Mouse (Mus musculus) macrophage (primary cell): ENCODE results near the gene Fam163b. TPM values are rescaled to one million over a fixed set of nuclear protein-coding genes. Genes with fewer than 3 reads are reported as not detected.

ENCODE experiments used
- H3K27ac ChIP-seq: fragments of 350-480 bp; formaldehyde crosslinking; 2 replicates; pipeline ENCODE4 v1.9.0; 2021
- H3K36me3 ChIP-seq: fragments of 350-480 bp; formaldehyde crosslinking; 2 replicates; pipeline ENCODE4 v1.9.0; 2021; ENCODE audit errors: inconsistent target
- H3K4me3 ChIP-seq: fragments of 350-480 bp; formaldehyde crosslinking; 2 replicates; pipeline ENCODE4 v1.9.0; 2021; ENCODE audit errors: inconsistent target
- H3K79me2 ChIP-seq: fragments of 350-480 bp; formaldehyde crosslinking; 2 replicates; pipeline ENCODE4 v1.9.0; 2021; ENCODE audit errors: inconsistent target
- WGBS: methylation state at CpG from one replicate; pipeline ENCODE4 v1.1.7; 2026; ENCODE audit warnings: inconsistent platforms; ENCODE audit not compliant: missing documents; 5-methylcytosine and 5-hydroxymethylcytosine counted together
- polyA plus RNA-seq: library from polyadenylated mRNA; stranded (reverse); fragments of 250-400 nt; gene quantifications from 3 replicates; pipeline ENCODE4 v1.2.4, GENCODE M21; 2018; ENCODE audit warnings: inconsistent platforms

Gene Fam163b
- polyA plus RNA-seq, 1 experiment from 2014 or later = not detected

GRCm38 (mm10) chr2:27120241-27120641 lies 22.1 kb downstream of the Fam163b start:
- 57% methylated on average over 8 of the region's 8 CpGs for WGBS

DNA sequence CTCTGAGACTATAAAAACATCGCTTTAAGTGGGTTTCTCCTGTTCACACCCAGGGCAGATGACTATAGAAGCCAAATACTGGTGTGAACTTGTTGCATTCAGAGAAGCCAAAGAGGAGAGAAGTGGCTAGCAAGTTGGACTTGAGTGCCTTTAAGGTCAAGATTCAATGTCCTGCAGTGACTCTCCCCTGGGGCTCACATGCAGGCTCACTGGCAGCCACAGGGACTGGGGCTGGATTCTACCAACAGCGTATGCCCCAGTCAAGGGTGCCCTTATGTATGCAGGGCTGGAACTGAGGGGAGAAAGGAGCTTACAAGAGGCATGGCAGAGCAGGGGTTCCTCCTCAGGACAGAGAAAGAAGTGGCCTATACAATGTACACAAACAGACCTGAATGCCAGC lies 22.5 kb downstream of the Fam163b start:
- Histone ChIP-seq H3K4me3 (no peak overlapping the region), H3K27ac (no peak overlapping the region), H3K36me3 (no peaks in the 10 kb centered on the region), H3K79me2 (no peaks in the 10 kb centered on the region)
- WGBS = 82% methylated on average over 2 of the region's 2 CpGs

More at GRCm38 (mm10) chr2:27120241-27120641, 22.1 kb downstream of the Fam163b start:
- H3K27ac ChIP-seq = no peak overlapping the region
- no peak overlapping the region for H3K4me3 ChIP-seq
- no peaks in the 10 kb centered on the region for H3K79me2 ChIP-seq
- no peaks in the 10 kb centered on the region for H3K36me3 ChIP-seq

GRCm38 (mm10) chr2:27118452-27118851 lies 23.8 kb downstream of the Fam163b start:
- H3K36me3 ChIP-seq = no peaks in the 10 kb centered on the region
- no peaks in the 10 kb centered on the region for H3K79me2 ChIP-seq
- WGBS = 86% methylated on average over 4 of the region's 4 CpGs
- no peak overlapping the region for H3K27ac ChIP-seq
- no peak overlapping the region for H3K4me3 ChIP-seq

- 93% methylated on average over 5 of the region's 10 CpGs for WGBS
- no peaks in the 10 kb centered on the region for H3K36me3 ChIP-seq
- no peaks in the 10 kb centered on the region for H3K79me2 ChIP-seq
- H3K27ac ChIP-seq = no peak overlapping the region
- H3K4me3 ChIP-seq = no peak overlapping the region
These were observed 28.1 kb downstream of the Fam163b start for GRCm38 (mm10) chr2:27114169-27114568.

- Histone ChIP-seq H3K27ac (no peak overlapping the region), H3K79me2 (no peaks in the 10 kb centered on the region), H3K4me3 (no peak overlapping the region), H3K36me3 (no peaks in the 10 kb centered on the region)
- WGBS = 94% methylated on average over 20 of the region's 20 CpGs
These were observed 29.7 kb downstream of the Fam163b start for GRCm38 (mm10) chr2:27112585-27112984.

- Histone ChIP-seq H3K36me3 (no peaks in the 10 kb centered on the region), H3K79me2 (no peaks in the 10 kb centered on the region), H3K27ac (no peak overlapping the region), H3K4me3 (no peak overlapping the region)
- 93% methylated on average over 4 of the region's 5 CpGs for WGBS
These were observed 33.2 kb downstream of the Fam163b start for GRCm38 (mm10) chr2:27109052-27109451.

DNA sequence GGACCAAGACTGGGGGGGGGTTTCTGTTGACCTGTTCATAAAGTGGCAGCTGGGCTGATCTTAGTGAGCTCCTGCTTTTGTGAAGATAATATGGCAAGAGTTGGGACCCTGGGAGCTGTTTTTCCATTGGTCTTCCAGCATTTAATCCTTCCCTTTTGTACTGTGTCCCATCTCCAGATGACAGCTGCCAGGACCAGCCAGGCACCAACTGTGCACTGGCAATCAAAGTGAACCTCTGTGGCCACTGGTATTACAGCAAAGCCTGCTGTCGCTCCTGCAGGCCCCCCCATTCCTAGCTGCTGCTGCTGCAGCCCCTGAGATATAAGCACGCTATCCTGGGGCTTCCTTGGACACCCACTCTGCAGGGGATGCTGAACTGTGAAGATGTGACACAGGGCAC lies 34.1 kb downstream of the Fam163b start:
- Histone ChIP-seq H3K79me2 (no peaks in the 10 kb centered on the region), H3K4me3 (no peak overlapping the region), H3K36me3 (no peaks in the 10 kb centered on the region), H3K27ac (no peak overlapping the region)
- WGBS = 82% methylated on average over 2 of the region's 2 CpGs

DNA sequence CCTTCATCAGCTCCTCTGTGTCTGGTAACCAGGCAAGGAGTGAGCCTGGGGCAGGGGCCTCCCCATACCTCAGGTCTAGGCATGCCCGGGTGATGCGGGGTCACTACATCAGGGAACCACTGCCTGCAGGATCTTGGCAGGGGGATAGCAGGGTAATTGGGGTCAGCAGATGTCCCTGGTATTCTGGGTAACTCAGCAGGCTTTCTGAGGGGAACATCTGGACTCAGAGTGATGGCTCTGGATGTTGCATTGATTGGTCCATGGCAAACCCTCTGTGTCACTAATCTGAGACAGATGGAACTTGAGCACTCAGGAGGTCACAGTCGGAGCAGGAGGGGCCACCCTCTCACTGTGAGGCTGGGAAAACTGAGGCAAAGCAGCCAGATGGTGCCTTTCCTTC lies 35.5 kb downstream of the Fam163b start:
- H3K79me2 ChIP-seq = no peaks in the 10 kb centered on the region
- no peak overlapping the region for H3K4me3 ChIP-seq
- H3K36me3 ChIP-seq = no peaks in the 10 kb centered on the region
- 87% methylated on average over 3 of the region's 3 CpGs for WGBS
- H3K27ac ChIP-seq = no peak overlapping the region

GRCm38 (mm10) chr2:27103554-27103953 lies 38.7 kb downstream of the Fam163b start:
- Histone ChIP-seq H3K36me3 (no peaks in the 10 kb centered on the region), H3K79me2 (no peaks in the 10 kb centered on the region), H3K27ac (no peak overlapping the region), H3K4me3 (no peak overlapping the region)
- 89% methylated on average over 7 of the region's 7 CpGs for WGBS

- 7% methylated on average over 6 of the region's 6 CpGs for WGBS
- Histone ChIP-seq H3K4me3 (no peak overlapping the region), H3K79me2 (no peaks in the 10 kb centered on the region), H3K36me3 (no peaks in the 10 kb centered on the region), H3K27ac (no peak overlapping the region)
These were observed 44.5 kb downstream of the Fam163b start for GRCm38 (mm10) chr2:27097776-27098175.

- Histone ChIP-seq H3K27ac (no peak overlapping the region), H3K4me3 (no peak overlapping the region), H3K36me3 (no peaks in the 10 kb centered on the region), H3K79me2 (no peaks in the 10 kb centered on the region)
- 91% methylated on average over 6 of the region's 6 CpGs for WGBS
These were observed 45.0 kb downstream of the Fam163b start for GRCm38 (mm10) chr2:27097241-27097656.

DNA sequence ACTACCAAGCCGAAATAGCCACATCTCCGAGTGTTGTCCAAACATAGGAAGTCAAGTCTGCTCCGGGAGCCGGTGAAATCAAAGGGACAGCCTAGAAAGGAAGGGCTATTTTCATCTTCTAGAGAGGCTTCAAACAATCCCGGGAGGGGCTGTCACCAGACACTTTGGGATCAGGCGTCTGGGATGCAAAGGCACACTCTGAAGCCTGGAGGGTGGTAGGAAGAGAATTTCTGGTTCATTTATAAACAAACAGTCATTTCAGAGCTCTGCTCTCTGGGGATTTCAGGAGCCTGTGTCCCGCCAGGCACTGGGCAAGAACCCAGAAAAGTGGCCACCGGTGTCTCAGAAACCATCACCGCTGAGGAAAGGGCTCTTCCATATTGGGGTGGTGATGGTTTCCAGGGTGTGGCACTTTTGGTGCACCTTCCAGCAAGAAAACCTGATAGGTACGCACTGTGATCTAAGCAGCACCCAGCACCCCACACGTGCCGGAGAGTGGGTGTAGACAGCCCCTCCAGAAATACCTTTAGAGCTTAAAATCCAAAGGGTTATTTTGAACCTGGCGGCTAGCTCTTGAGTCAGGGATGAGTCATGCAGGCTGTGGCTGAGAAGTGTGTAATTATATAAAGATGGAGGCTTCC lies 45.8 kb downstream of the Fam163b start:
- Histone ChIP-seq H3K36me3 (no peaks in the 10 kb centered on the region), H3K79me2 (no peaks in the 10 kb centered on the region), H3K27ac (no peak overlapping the region), H3K4me3 (no peak overlapping the region)
- WGBS = 91% methylated on average over 13 of the region's 13 CpGs

GRCm38 (mm10) chr2:27095178-27095577 lies 47.1 kb downstream of the Fam163b start:
- H3K36me3 ChIP-seq = no peaks in the 10 kb centered on the region
- H3K4me3 ChIP-seq = no peak overlapping the region
- WGBS = 95% methylated on average over 7 of the region's 7 CpGs

GRCm38 (mm10) chr2:27089238-27089637 lies 53.1 kb downstream of the Fam163b start:
- H3K36me3 ChIP-seq = no peaks in the 10 kb centered on the region
- 53% methylated on average over 1 of the region's 1 CpGs for WGBS
- H3K27ac ChIP-seq = no peak overlapping the region
- H3K4me3 ChIP-seq = no peak overlapping the region
- no peaks in the 10 kb centered on the region for H3K79me2 ChIP-seq

More at GRCm38 (mm10) chr2:27095178-27095577, 47.1 kb downstream of the Fam163b start:
- H3K27ac ChIP-seq = no peak overlapping the region
- H3K79me2 ChIP-seq = no peaks in the 10 kb centered on the region

DNA sequence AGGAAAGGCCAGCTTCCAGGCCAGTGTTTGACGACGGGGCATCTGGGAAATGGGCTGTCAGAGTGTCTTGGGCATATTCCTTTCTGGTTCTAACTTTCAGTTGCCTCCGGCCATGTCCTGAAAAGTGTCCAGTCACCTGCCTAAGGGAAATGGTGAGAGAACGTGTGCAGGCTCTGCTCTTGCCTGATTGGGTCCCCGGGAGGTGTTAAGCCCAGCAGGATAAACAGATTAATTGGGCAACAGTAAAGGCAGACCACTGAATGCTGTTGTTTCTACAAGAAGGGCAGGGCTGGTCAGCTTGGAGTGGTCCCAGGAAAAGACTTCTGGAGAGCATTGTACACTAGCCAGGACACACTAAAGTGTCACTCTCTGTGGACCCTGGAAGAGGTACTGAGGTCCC lies 53.6 kb downstream of the Fam163b start:
- Histone ChIP-seq H3K79me2 (no peaks in the 10 kb centered on the region), H3K36me3 (no peaks in the 10 kb centered on the region), H3K4me3 (no peak overlapping the region), H3K27ac (no peak overlapping the region)
- whole genome bisulfite sequencing = 67% methylated on average over 5 of the region's 5 CpGs
